Mouse (Mus musculus) lung, embryonic 16.5 days (tissue): ENCODE results near the gene Tgfbr3l. TPM values are rescaled to one million over a fixed set of nuclear protein-coding genes. Genes with fewer than 3 reads are reported as not detected.

Source experiments
- ATAC-seq: fragments of 200-750 bp; cut with Nextera tagmentation; 2 replicates; pipeline ENCODE4 v1.8.0; 2017; ENCODE audit warnings: low read depth, mild to moderate bottlenecking, moderate library complexity
- H3K27ac ChIP-seq: fragments of 300-500 bp; sonication (generic); 2 replicates; pipeline ENCODE4 v1.5.1; 2014; ENCODE audit warnings: mild to moderate bottlenecking, control low read depth, low read length
- H3K27me3 ChIP-seq: fragments of 300-500 bp; sonication (generic); 2 replicates; pipeline ENCODE4 v1.6.1; 2014; ENCODE audit warnings: low read depth, low read length, mixed read lengths; ENCODE audit not compliant: control insufficient read depth, insufficient read depth
- H3K36me3 ChIP-seq: fragments of 300-500 bp; sonication (generic); 2 replicates; pipeline ENCODE4 v1.6.1; 2014; ENCODE audit warnings: low read length; ENCODE audit not compliant: control insufficient read depth, insufficient read depth
- H3K4me1 ChIP-seq: fragments of 300-500 bp; sonication (generic); replicated peaks from 2 replicates; pipeline ENCODE4 v1.6.1; 2014; ENCODE audit warnings: low read length, mixed read lengths; ENCODE audit not compliant: control insufficient read depth, insufficient read depth
- H3K4me2 ChIP-seq: fragments of 300-500 bp; sonication (generic); 2 replicates; pipeline ENCODE4 v1.6.1; 2014; ENCODE audit warnings: low read depth, low read length, control low read depth
- H3K4me3 ChIP-seq: fragments of 300-500 bp; sonication (generic); 2 replicates; pipeline ENCODE4 v1.5.1; 2014; ENCODE audit warnings: mild to moderate bottlenecking, low read length, control low read depth
- H3K9ac ChIP-seq: fragments of 300-500 bp; sonication (generic); 2 replicates; pipeline ENCODE4 v1.6.1; 2014; ENCODE audit warnings: low read length, control low read depth
- H3K9me3 ChIP-seq: fragments of 300-500 bp; sonication (generic); 2 replicates; pipeline ENCODE4 v1.6.1; 2016; ENCODE audit warnings: low read length; ENCODE audit not compliant: control insufficient read depth
- WGBS: fragments of 180-500 bp; shearing (Covaris S2); extraction: QIAGEN DNeasy Blood & Tissue Kit; methylation state at CpG from one replicate; pipeline ENCODE4 v1.1.7; 2014; 5-methylcytosine and 5-hydroxymethylcytosine counted together
- polyA plus RNA-seq: library from polyadenylated mRNA; unstranded; fragments of >200 nt; fragmentation: Nextera tagmentation; extraction: Ambion mirVana; gene quantifications from 2 replicates; pipeline ENCODE4 v1.2.1, GENCODE M21; 2015

Tgfbr3l gene
- polyA plus RNA-seq, 1 experiment from 2014 or later, result 4.2 TPM

- Histone ChIP-seq H3K27ac (peak overlapping the region; percentile 71), H3K27me3 (no peaks in the 10 kb centered on the region), H3K9ac (peak overlapping the region; percentile 79), H3K9me3 (no peaks in the 10 kb centered on the region), H3K4me2 (peak overlapping the region; percentile 95), H3K4me3 (peak overlapping the region; percentile 78), H3K4me1 (peaks cover 16% of the 10 kb centered on the region), H3K36me3 (peaks cover 16% of the 10 kb centered on the region)
- under 1% methylated on average over 30 of the region's 32 CpGs for WGBS
- peak; percentile 73 for ATAC-seq
These were observed 10.7 kb downstream of the Tgfbr3l start for GRCm38 (mm10) chr8:4258678-4259077.

- WGBS, result 5% methylated on average over 31 of the region's 33 CpGs
These were observed 11.3 kb downstream of the Tgfbr3l start, which contains the start of gene Ctxn1 for GRCm38 (mm10) chr8:4259125-4259804. TSS of gene Ctxn1 (minus strand) at chr8:4259274.

GRCm38 (mm10) chr8:4259805-4260170, 11.8 kb downstream of the Tgfbr3l start:
- Histone ChIP-seq H3K9me3 (no peaks in the 10 kb centered on the region), H3K4me1 (peaks cover 10% of the 10 kb centered on the region), H3K27ac (no peak overlapping the region; the same call in 1 of the 2 replicates), H3K9ac (no peak overlapping the region), H3K36me3 (peaks cover 24% of the 10 kb centered on the region), H3K4me3 (no peak overlapping the region), H3K27me3 (no peaks in the 10 kb centered on the region), H3K4me2 (no peak overlapping the region)
- 76% methylated on average over 4 of the region's 4 CpGs for WGBS
- ATAC-seq, result no peak

More at GRCm38 (mm10) chr8:4259125-4259804, 11.3 kb downstream of the Tgfbr3l start, which contains the start of gene Ctxn1:
- ATAC-seq, result peak; percentile 94
- Histone ChIP-seq H3K27ac (peak within 1 kb of the TSS; percentile 71), H3K9me3 (no peaks in the 10 kb centered on the region), H3K9ac (peak within 1 kb of the TSS; percentile 79), H3K4me3 (peak within 1 kb of the TSS; percentile 78), H3K4me2 (peak within 1 kb of the TSS; percentile 95), H3K36me3 (peaks cover 21% of the 10 kb centered on the region), H3K27me3 (no peaks in the 10 kb centered on the region), H3K4me1 (peaks cover 11% of the 10 kb centered on the region)

GRCm38 (mm10) chr8:4263105-4263791, 15.2 kb downstream of the Tgfbr3l start:
- Histone ChIP-seq H3K27ac (no peak overlapping the region), H3K4me2 (no peak overlapping the region), H3K4me3 (no peak overlapping the region), H3K36me3 (peaks cover 45% of the 10 kb centered on the region), H3K4me1 (peaks cover 5% of the 10 kb centered on the region), H3K9me3 (no peaks in the 10 kb centered on the region), H3K27me3 (no peaks in the 10 kb centered on the region), H3K9ac (no peak overlapping the region)
- no peak for ATAC-seq
- WGBS, result 84% methylated on average over 8 of the region's 8 CpGs

- H3K9ac ChIP-seq, result no peak overlapping the region
- H3K4me2 ChIP-seq, result no peak overlapping the region
- ATAC-seq, result no peak
- 88% methylated on average over 15 of the region's 15 CpGs for WGBS
- H3K4me1 ChIP-seq, result no peaks in the 10 kb centered on the region
- H3K27ac ChIP-seq, result no peak overlapping the region
- H3K9me3 ChIP-seq, result no peaks in the 10 kb centered on the region
- no peak overlapping the region for H3K4me3 ChIP-seq
- peaks cover 53% of the 10 kb centered on the region for H3K36me3 ChIP-seq
- H3K27me3 ChIP-seq, result no peaks in the 10 kb centered on the region
These were observed 17.3 kb downstream of the Tgfbr3l start for GRCm38 (mm10) chr8:4265160-4265914.

- no peaks in the 10 kb centered on the region for H3K27me3 ChIP-seq
- H3K4me3 ChIP-seq, result no peak overlapping the region
- H3K4me1 ChIP-seq, result no peaks in the 10 kb centered on the region
- H3K9me3 ChIP-seq, result no peaks in the 10 kb centered on the region
- no peak overlapping the region for H3K27ac ChIP-seq
- H3K4me2 ChIP-seq, result no peak overlapping the region
- ATAC-seq, result 0 out of 2 replicates have a peak, but pooled peaks have one; percentile 31
- H3K9ac ChIP-seq, result no peak overlapping the region
- peaks cover 48% of the 10 kb centered on the region for H3K36me3 ChIP-seq
- WGBS, result 74% methylated on average over 15 of the region's 15 CpGs
These were observed 19.6 kb downstream of the Tgfbr3l start for GRCm38 (mm10) chr8:4267627-4268026.

GRCm38 (mm10) chr8:4269609-4270008, 21.6 kb downstream of the Tgfbr3l start:
- no peak for ATAC-seq

GRCm38 (mm10) chr8:4275275-4276110, 27.5 kb downstream of the Tgfbr3l start, which contains the start of gene Timm44:
TSS of gene Timm44 (minus strand) at chr8:4275913.
- H3K4me1 ChIP-seq, result peaks cover 8% of the 10 kb centered on the region
- ATAC-seq, result peak; percentile 99
- no peaks in the 10 kb centered on the region for H3K27me3 ChIP-seq
- H3K27ac ChIP-seq, result peak within 1 kb of the TSS; percentile 60; the same call in 1 of the 2 replicates
- peak within 1 kb of the TSS; percentile 56 for H3K4me2 ChIP-seq
- H3K4me3 ChIP-seq, result peak within 1 kb of the TSS; percentile 68
- peak within 1 kb of the TSS; percentile 83 for H3K9ac ChIP-seq
- H3K9me3 ChIP-seq, result no peaks in the 10 kb centered on the region
- WGBS, result under 1% methylated on average over 39 of the region's 39 CpGs
- H3K36me3 ChIP-seq, result peaks cover 16% of the 10 kb centered on the region

More at GRCm38 (mm10) chr8:4269609-4270008, 21.6 kb downstream of the Tgfbr3l start:
- no peak overlapping the region for H3K4me3 ChIP-seq
- no peak overlapping the region for H3K27ac ChIP-seq
- H3K27me3 ChIP-seq, result no peaks in the 10 kb centered on the region
- peaks cover 45% of the 10 kb centered on the region for H3K36me3 ChIP-seq
- peaks cover 2% of the 10 kb centered on the region for H3K4me1 ChIP-seq
- no peak overlapping the region for H3K9ac ChIP-seq
- no peaks in the 10 kb centered on the region for H3K9me3 ChIP-seq
- WGBS, result 88% methylated on average over 6 of the region's 6 CpGs
- no peak overlapping the region for H3K4me2 ChIP-seq
